Mouse (Mus musculus) testis, postnatal 10 days (tissue): Measurements from ENCODE around the gene Gnpda2.
A peak's percentile ranks its signal among the peaks of the same experiment; 100 is the strongest.

Source experiments
- DNase-seq: peaks from one replicate; pipeline ENCODE4 v3.0.0; 2021; ENCODE audit warnings: low spot score

Gene Gnpda2

DNA sequence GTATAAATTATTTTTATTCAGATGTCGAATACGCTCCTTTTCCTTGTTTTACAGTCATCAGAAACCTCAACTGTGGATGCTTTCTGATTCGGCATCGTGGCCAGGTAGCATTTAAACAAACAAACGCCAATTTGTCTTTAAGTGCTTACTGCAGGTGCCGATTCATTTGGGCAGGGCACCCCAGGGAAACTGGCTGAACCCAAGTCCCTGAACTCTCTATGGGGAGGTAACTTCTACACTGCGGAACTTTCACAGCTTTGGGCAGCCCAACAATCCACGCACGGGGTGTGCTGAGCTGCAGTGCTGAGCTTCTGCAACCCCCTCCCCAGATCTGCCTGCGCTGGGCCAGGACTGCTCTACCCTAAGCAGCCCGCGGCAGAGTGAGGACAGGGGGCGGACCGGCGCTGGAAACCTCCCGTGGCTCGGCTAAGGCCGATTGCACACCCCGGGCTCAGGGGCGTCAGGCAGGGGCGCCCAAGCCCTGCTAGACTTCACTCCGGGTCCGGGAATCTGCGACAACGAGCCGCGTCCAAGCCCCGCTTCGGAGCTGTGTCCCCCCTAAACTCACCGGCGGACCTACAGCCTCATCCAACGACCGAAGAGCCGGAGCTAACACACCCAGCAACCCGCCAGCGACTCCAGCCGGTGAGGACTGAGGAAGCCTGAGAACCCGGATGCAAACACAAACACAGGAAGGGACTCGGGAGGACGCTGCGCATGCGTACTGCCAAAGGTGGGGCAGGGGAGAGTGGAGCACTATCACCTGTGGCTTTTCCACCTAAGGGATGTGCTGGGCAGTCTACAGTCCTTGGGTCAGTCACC, at the start of gene Gnpda2:
Gene Gnpda2, minus strand, starts transcription at position 701 of the 822 bp plus-strand sequence.
- DNase-seq = peak; percentile 85

DNA sequence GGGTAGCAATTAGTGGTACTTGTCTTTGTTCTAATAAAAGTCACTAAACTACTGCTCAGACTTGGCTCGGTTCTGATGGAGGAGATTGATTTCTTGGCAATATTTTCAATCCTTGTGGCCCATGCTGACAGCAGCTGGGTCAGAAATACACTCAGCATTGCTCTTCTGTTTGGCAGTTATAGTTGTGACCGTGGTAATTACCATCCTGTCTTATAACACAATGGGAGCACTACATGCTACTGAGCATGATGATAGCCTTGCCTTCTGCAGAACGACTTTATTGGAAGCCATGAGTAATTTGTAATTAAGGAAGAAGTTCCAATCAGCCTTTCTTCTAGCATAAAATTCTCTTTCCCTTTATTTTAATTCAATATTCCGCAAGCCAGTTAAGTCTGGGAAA, 42.6 kb upstream of the Gnpda2 start:
- DNase-seq = no peak

DNA sequence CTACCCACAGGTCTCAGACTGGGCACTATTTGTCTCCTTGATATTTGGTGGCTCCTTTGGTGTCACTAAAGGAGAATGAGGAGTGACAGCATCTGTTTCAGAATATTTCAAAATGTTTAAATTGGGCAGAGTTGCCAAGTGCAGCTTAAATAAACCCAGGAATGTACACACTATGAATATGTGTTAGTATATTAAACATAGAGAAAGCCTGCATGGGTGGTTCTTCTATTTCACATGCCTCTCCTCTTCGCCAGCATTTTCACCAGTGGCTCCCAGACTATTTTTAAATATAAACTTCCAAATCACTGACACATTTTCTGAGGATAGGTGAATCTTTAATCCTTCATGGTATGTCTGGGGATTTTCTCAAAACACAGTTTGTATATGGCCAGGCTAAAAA, 28.8 kb upstream of the Gnpda2 start:
- DNase-seq = no peak

DNA sequence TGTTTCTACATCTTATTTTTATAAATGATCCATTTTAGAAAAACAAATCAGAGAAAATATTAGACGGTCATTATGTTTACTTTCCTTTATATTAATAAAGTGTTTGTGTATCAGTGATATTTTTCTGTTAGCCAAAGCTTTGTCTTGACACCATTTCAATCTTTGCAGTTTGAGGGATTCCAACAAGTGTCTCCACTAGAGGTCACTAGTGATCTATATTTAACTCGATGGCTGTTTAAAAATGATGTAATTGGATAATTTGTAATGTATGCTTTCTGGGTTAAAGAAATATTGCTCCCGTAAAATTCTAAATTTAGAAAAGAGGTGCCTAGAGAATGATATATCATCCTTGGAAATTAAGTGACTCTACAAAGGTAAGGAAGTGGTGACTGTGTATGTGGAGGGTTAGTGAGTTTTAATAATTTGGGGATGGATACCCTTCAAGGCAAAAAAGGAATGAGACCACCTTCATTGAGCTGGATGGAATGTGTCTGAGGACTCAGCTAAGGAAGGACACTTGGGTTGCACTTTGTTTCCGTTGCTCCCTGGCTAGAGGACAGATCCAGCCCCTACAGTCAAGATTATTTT, 21.2 kb upstream of the Gnpda2 start:
- DNase-seq = no peak

DNA sequence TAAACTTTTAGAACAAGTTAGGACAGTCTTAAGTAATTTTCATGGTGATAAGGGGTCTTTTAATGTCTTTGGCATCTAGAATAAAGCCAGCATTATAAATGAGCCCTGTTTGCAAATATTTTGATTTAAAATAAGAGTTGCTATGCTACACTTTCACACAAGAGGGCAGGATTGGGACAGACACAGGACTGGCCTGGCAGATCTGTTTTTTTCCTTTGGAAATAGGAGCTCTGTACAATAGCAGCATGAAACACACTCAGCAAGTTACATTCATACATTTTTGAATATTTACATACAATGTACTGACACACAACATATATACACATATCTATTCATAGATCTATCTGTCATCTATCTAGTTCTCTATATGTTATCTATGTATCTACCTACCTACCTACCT, 8.9 kb upstream of the Gnpda2 start:
- DNase-seq = no peak

DNA sequence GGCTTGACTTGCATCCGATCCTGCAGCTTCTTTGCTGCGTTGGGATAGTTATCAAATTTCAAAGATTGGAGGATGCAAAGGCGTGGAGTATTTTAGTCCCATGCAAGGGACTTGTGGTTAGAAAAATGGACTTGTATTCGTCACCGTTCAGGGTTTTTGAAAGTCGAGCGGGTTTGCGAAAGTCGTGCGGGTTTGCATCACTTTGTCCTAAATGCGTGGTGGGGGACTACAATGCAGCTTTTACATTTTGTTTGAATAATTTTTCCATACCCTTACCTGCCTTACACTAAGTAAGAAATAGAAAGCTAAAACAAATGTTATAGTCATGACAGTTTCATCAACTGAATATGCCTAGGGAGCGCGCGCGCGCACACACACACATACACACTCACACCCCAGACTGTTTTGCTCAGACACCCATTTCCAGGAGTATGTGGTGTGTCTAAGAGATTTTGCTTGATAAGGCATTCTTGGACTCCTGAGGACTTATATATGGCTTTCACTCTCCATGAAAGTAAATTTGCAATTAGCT, 34.7 kb downstream of the Gnpda2 start:
- DNase-seq = no peak

DNA sequence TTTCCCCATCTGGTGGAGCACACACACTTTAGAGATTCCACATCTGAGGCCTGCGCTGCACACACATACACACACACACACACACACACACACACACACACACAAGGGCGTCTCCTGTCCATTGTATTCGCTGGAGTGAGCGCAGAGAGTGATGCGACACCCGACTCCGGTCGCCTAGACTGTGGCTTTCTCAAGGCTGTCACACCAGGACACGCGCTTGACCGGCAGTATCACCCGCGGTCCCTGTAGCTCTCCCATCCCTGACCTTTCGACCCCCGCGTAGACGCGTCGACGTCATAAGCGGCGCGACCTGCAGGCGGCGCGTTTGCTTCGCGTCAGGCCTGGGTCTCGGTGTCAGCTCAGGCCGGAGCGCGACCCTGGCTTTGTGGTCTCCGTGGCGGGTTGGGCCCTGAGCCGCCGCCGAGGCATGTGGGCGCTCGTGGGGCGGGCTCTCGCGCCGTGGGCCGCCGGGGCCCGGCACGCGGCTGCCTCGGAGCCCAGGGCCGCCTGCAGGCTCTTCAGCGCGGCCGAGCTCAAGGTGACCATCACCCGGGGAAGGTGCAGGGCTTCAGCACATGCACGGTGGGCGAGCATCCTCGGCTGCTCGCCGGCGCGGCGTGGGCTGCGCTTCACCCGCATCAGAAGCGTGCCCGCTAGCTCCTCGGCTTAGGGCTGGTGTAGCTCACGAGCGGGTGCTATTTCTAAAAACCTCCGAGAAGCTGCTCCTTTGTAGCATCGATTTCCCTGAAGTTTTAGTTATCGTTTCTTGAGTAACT, 35.3 kb downstream of the Gnpda2 start, which contains the start of gene Guf1:
Gene Guf1, plus strand, starts transcription at position 296 of the 776 bp plus-strand sequence.
- DNase-seq = peak; percentile 98

DNA sequence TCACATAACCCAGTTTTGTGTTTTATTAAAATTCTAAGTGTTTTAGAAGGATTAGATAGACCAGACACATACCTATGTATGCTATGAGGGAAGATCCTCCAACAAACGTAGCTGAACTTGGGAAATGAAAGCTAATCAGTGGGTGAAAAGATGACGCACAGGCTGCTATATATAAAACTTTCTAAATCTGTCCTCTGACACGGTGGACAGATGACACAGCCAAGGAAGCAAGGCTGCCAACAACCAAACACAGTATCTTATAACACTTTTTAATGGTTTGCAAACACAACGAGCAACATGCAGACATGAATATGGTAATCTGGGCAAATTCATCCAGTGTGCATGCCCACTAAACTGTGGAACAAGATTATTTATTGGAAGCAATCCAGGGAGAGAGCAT, 49.7 kb downstream of the Gnpda2 start, which contains the start of gene Yipf7:
Gene Yipf7, minus strand, starts transcription at position 160 of the 400 bp plus-strand sequence.
- DNase-seq = no peak

DNA sequence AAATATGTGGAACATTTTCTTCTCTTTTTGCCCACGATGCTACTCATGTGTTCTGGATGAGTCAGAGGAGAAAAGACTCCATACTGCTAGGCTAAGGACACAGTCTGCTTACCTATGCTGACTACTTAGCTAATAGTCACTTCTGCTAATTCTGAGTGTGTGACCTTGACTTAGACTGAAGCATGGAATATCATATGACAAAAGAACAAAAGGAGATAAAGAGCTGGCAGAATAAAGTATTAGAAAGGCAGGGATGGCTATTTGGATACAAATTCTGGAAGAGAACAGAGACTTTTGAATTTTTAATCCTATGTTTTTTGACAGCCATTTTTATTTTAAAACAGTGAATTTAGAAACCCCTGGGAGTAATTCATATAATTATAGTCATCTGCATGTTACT, 50.5 kb downstream of the Gnpda2 start:
- DNase-seq = no peak

DNA sequence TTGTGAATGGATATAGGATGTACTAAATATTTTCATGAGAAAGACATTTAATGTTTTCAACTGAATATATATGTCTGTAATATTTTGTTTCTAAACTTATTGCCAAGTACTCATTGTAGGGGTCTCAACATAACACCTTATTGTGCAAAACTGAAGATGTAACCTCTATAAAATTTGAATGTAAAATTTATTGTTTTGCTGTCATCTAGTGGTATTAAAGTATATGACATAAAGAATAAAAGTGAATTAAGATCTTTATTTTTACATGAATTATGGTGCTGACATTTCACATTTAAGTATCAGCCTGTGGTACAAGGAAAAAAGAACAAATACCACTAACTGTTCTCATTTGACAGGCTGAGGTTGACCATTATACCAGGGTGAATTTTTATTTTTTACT, 68.2 kb downstream of the Gnpda2 start:
- no peak for DNase-seq
